Mouse (Mus musculus) stomach, embryonic 16.5 days (tissue): ENCODE measurements around the gene Ephb1. TPM values are rescaled to one million over a fixed set of nuclear protein-coding genes. Genes with fewer than 3 reads are reported as not detected.

ENCODE experiments used
- ATAC-seq: fragments of 200-750 bp; cut with Nextera tagmentation; 2 replicates; pipeline ENCODE4 v1.8.0; 2017; ENCODE audit warnings: moderate number of reproducible peaks, moderate TSS enrichment; ENCODE audit not compliant: insufficient read depth, low FRiP score
- H3K27ac ChIP-seq: fragments of 300-500 bp; sonication (generic); 2 replicates; pipeline ENCODE4 v1.5.1; 2014; ENCODE audit warnings: low read length
- H3K27me3 ChIP-seq: fragments of 300-500 bp; sonication (generic); 2 replicates; pipeline ENCODE4 v1.6.1; 2014; ENCODE audit warnings: low read length, control low read depth, mixed read lengths; ENCODE audit not compliant: control insufficient read depth, insufficient read depth
- H3K36me3 ChIP-seq: fragments of 300-500 bp; sonication (generic); 2 replicates; pipeline ENCODE4 v1.6.1; 2014; ENCODE audit warnings: low read length; ENCODE audit not compliant: control insufficient read depth, insufficient read depth
- H3K4me1 ChIP-seq: fragments of 300-500 bp; sonication (generic); 2 replicates; pipeline ENCODE4 v1.6.1; 2014; ENCODE audit warnings: low read length, control low read depth, mixed read lengths; ENCODE audit not compliant: control insufficient read depth, insufficient read depth
- H3K4me2 ChIP-seq: fragments of 300-500 bp; sonication (generic); 2 replicates; pipeline ENCODE4 v1.6.1; 2014; ENCODE audit warnings: low read depth, low read length, mixed read lengths
- H3K4me3 ChIP-seq: fragments of 300-500 bp; sonication (generic); replicated peaks from 2 replicates; pipeline ENCODE4 v1.5.1; 2014; ENCODE audit warnings: mild to moderate bottlenecking, low read length
- H3K9ac ChIP-seq: fragments of 300-500 bp; sonication (generic); 2 replicates; pipeline ENCODE4 v1.6.1; 2014; ENCODE audit warnings: low read length
- H3K9me3 ChIP-seq: fragments of 300-500 bp; sonication (generic); replicated peaks from 2 replicates; pipeline ENCODE4 v1.6.1; 2016; ENCODE audit warnings: low read length, control low read depth; ENCODE audit not compliant: control insufficient read depth
- WGBS: fragments of 180-500 bp; shearing (Covaris S2); extraction: QIAGEN DNeasy Blood & Tissue Kit; methylation state at CpG from one replicate; pipeline ENCODE4 v1.1.7; 2014; 5-methylcytosine and 5-hydroxymethylcytosine counted together
- polyA plus RNA-seq: library from polyadenylated mRNA; unstranded; fragments of >200 nt; fragmentation: Nextera tagmentation; extraction: Ambion mirVana; gene quantifications from 2 replicates; pipeline ENCODE4 v1.2.1, GENCODE M21; 2015

Ephb1 gene
- polyA plus RNA-seq, 1 experiment from 2014 or later: 3.6 TPM

GRCm38 (mm10) chr9:102025141-102025540 lies 329.4 kb downstream of the Ephb1 start:
- WGBS: 86% methylated on average over 6 of the region's 6 CpGs
- no peak for ATAC-seq
- H3K27ac ChIP-seq: no peak overlapping the region

GRCm38 (mm10) chr9:102015516-102015915 lies 339.0 kb downstream of the Ephb1 start:
- Histone ChIP-seq H3K27ac (no peak overlapping the region), H3K4me3 (no peak overlapping the region), H3K4me2 (no peak overlapping the region), H3K4me1 (no peaks in the 10 kb centered on the region), H3K27me3 (no peaks in the 10 kb centered on the region), H3K9me3 (no peaks in the 10 kb centered on the region), H3K36me3 (no peaks in the 10 kb centered on the region), H3K9ac (no peak overlapping the region)
- ATAC-seq: no peak

More at GRCm38 (mm10) chr9:102025141-102025540, 329.4 kb downstream of the Ephb1 start:
- H3K4me3 ChIP-seq: no peak overlapping the region
- H3K9me3 ChIP-seq: no peaks in the 10 kb centered on the region
- H3K4me2 ChIP-seq: no peak overlapping the region
- no peaks in the 10 kb centered on the region for H3K4me1 ChIP-seq
- no peak overlapping the region for H3K9ac ChIP-seq
- H3K27me3 ChIP-seq: no peaks in the 10 kb centered on the region
- no peaks in the 10 kb centered on the region for H3K36me3 ChIP-seq

GRCm38 (mm10) chr9:102007706-102008105 lies 346.8 kb downstream of the Ephb1 start:
- Histone ChIP-seq H3K36me3 (no peaks in the 10 kb centered on the region), H3K4me1 (no peaks in the 10 kb centered on the region), H3K4me2 (no peak overlapping the region), H3K4me3 (no peak overlapping the region), H3K27me3 (no peaks in the 10 kb centered on the region), H3K9ac (no peak overlapping the region), H3K27ac (no peak overlapping the region), H3K9me3 (no peaks in the 10 kb centered on the region)
- ATAC-seq: no peak
- 74% methylated on average over 10 of the region's 10 CpGs for WGBS

- Histone ChIP-seq H3K4me2 (no peak overlapping the region), H3K4me3 (no peak overlapping the region), H3K27me3 (no peaks in the 10 kb centered on the region), H3K4me1 (no peaks in the 10 kb centered on the region), H3K9me3 (no peaks in the 10 kb centered on the region), H3K9ac (no peak overlapping the region), H3K36me3 (no peaks in the 10 kb centered on the region), H3K27ac (no peak overlapping the region)
- ATAC-seq: no peak
- 58% methylated on average over 2 of the region's 2 CpGs for WGBS
Measured at GRCm38 (mm10) chr9:102006539-102006938, 348.0 kb downstream of the Ephb1 start.

- 60% methylated on average over 5 of the region's 5 CpGs for WGBS
- no peaks in the 10 kb centered on the region for H3K9me3 ChIP-seq
- H3K27ac ChIP-seq: no peak overlapping the region
- H3K36me3 ChIP-seq: no peaks in the 10 kb centered on the region
- H3K9ac ChIP-seq: no peak overlapping the region
- no peak overlapping the region for H3K4me3 ChIP-seq
- ATAC-seq: no peak
- no peaks in the 10 kb centered on the region for H3K27me3 ChIP-seq
- no peaks in the 10 kb centered on the region for H3K4me1 ChIP-seq
- no peak overlapping the region for H3K4me2 ChIP-seq
Measured at GRCm38 (mm10) chr9:102002920-102003319, 351.6 kb downstream of the Ephb1 start.

GRCm38 (mm10) chr9:102002186-102002585 lies 352.3 kb downstream of the Ephb1 start:
- Histone ChIP-seq H3K27me3 (no peaks in the 10 kb centered on the region), H3K9ac (no peak overlapping the region), H3K4me2 (no peak overlapping the region), H3K36me3 (no peaks in the 10 kb centered on the region), H3K9me3 (no peaks in the 10 kb centered on the region), H3K4me1 (no peaks in the 10 kb centered on the region), H3K4me3 (no peak overlapping the region), H3K27ac (no peak overlapping the region)
- 84% methylated on average over 10 of the region's 10 CpGs for WGBS
- ATAC-seq: no peak

- Histone ChIP-seq H3K4me3 (no peak overlapping the region), H3K9me3 (no peaks in the 10 kb centered on the region), H3K4me1 (no peaks in the 10 kb centered on the region), H3K9ac (no peak overlapping the region), H3K4me2 (no peak overlapping the region), H3K27ac (no peak overlapping the region), H3K36me3 (no peaks in the 10 kb centered on the region), H3K27me3 (no peaks in the 10 kb centered on the region)
- ATAC-seq: no peak
- WGBS: 92% methylated on average over 11 of the region's 11 CpGs
Measured at GRCm38 (mm10) chr9:102001633-102002165, 352.8 kb downstream of the Ephb1 start.

- H3K27ac ChIP-seq: no peak overlapping the region
- 52% methylated on average over 4 of the region's 4 CpGs for WGBS
Measured at GRCm38 (mm10) chr9:101999690-102000089, 354.8 kb downstream of the Ephb1 start.

GRCm38 (mm10) chr9:101996771-101997500 lies 357.6 kb downstream of the Ephb1 start:
- Histone ChIP-seq H3K4me2 (no peak overlapping the region), H3K9me3 (no peaks in the 10 kb centered on the region), H3K4me1 (no peaks in the 10 kb centered on the region), H3K36me3 (no peaks in the 10 kb centered on the region), H3K9ac (no peak overlapping the region), H3K27me3 (no peaks in the 10 kb centered on the region), H3K27ac (no peak overlapping the region), H3K4me3 (no peak overlapping the region)
- no peak for ATAC-seq
- 69% methylated on average over 16 of the region's 16 CpGs for WGBS

More at GRCm38 (mm10) chr9:101999690-102000089, 354.8 kb downstream of the Ephb1 start:
- H3K4me3 ChIP-seq: no peak overlapping the region
- H3K36me3 ChIP-seq: no peaks in the 10 kb centered on the region
- H3K9ac ChIP-seq: no peak overlapping the region
- no peak for ATAC-seq
- no peak overlapping the region for H3K4me2 ChIP-seq
- no peaks in the 10 kb centered on the region for H3K27me3 ChIP-seq
- no peaks in the 10 kb centered on the region for H3K9me3 ChIP-seq
- no peaks in the 10 kb centered on the region for H3K4me1 ChIP-seq
